Mouse (Mus musculus) MEL (cell line): ENCODE data around the gene Rpl7l1. TPM values are rescaled to one million over a fixed set of nuclear protein-coding genes. Genes with fewer than 3 reads are reported as not detected.

ENCODE experiments used
- DNase-seq: peaks from one replicate; pipeline ENCODE4 v3.0.0; 2011; ENCODE audit warnings: low read depth, low spot score
- H3K27ac ChIP-seq: 2 replicates; pipeline ENCODE4 v1.5.1; 2012; ENCODE audit warnings: low read depth, mild to moderate bottlenecking, control low read depth, low read length, moderate library complexity; ENCODE audit not compliant: control insufficient read depth
- H3K27me3 ChIP-seq, 2 experiments: fragments of 150-350 bp in 1 of 2; sonication (generic) in 1 of 2; 2 replicates each; pipeline ENCODE4 v1.6.1; 2012; ENCODE audit warnings: low read length in 2 of 2, mild to moderate bottlenecking in 2 of 2, improper control_type of control experiment in 1 of 2, moderate library complexity in 1 of 2; ENCODE audit not compliant: insufficient read depth in 2 of 2, control insufficient read depth in 1 of 2
- H3K36me3 ChIP-seq, 2 experiments: 2 replicates each; pipeline ENCODE4 v1.6.1; 2012 to 2014; ENCODE audit warnings: low read length in 2 of 2, improper control_type of control experiment in 1 of 2, inconsistent platforms in 1 of 2, mild to moderate bottlenecking in 1 of 2; ENCODE audit not compliant: insufficient read depth in 2 of 2, control insufficient read depth in 1 of 2
- H3K4me1 ChIP-seq, 2 experiments: fragments of 150-350 bp in 1 of 2; sonication (generic) in 1 of 2; 2 replicates each; pipeline ENCODE4 v1.6.1; 2012; ENCODE audit warnings: low read length in 2 of 2, improper control_type of control experiment in 1 of 2, mild to moderate bottlenecking in 1 of 2; ENCODE audit not compliant: insufficient read depth in 2 of 2, control insufficient read depth in 1 of 2
- H3K4me3 ChIP-seq, 2 experiments: fragments of 150-350 bp in 1 of 2; sonication (generic) in 1 of 2; 2 replicates each; pipeline ENCODE4 v1.5.1; 2012; ENCODE audit warnings: low read depth in 2 of 2, low read length in 2 of 2, mild to moderate bottlenecking in 2 of 2, moderate library complexity in 2 of 2, control low read depth in 1 of 2, improper control_type of control experiment in 1 of 2; ENCODE audit not compliant: control insufficient read depth in 1 of 2, insufficient read depth in 1 of 2
- H3K79me2 ChIP-seq: 2 replicates; pipeline ENCODE4 v1.6.1; 2012; ENCODE audit warnings: mild to moderate bottlenecking, low read length, moderate library complexity; ENCODE audit not compliant: control insufficient read depth, poor library complexity, insufficient read depth
- H3K9ac ChIP-seq: 2 replicates; pipeline ENCODE4 v1.6.1; 2012; ENCODE audit warnings: low read depth, mild to moderate bottlenecking, control low read depth, low read length, moderate library complexity; ENCODE audit not compliant: control insufficient read depth, poor library complexity, severe bottlenecking
- H3K9me3 ChIP-seq: fragments of 150-350 bp; sonication (generic); replicated peaks from 2 replicates; pipeline ENCODE4 v1.6.1; 2012; ENCODE audit warnings: mild to moderate bottlenecking, low read length, improper control_type of control experiment, moderate library complexity; ENCODE audit not compliant: insufficient read depth
- CHD1 ChIP-seq: IDR thresholded peaks from 2 replicates; pipeline ENCODE4 v1.6.1; 2012; ENCODE audit warnings: low read depth, mild to moderate bottlenecking, inconsistent platforms, low read length, improper control_type of control experiment
- CHD2 ChIP-seq: IDR thresholded peaks from 2 replicates; pipeline ENCODE4 v1.6.1; 2011; ENCODE audit warnings: low read length, improper control_type of control experiment
- ELF1 ChIP-seq: IDR thresholded peaks from 2 replicates; pipeline ENCODE4 v1.6.1; 2014; ENCODE audit warnings: low read depth, mild to moderate bottlenecking, inconsistent platforms, low read length, improper control_type of control experiment, moderate library complexity
- EP300 ChIP-seq, 2 experiments: IDR thresholded peaks; 2 replicates each; pipeline ENCODE4 v1.6.1; 2011; ENCODE audit warnings: improper control_type of control experiment in 2 of 2, low read length in 2 of 2, low read depth in 1 of 2, mild to moderate bottlenecking in 1 of 2
- ETS1 ChIP-seq: IDR thresholded peaks from 2 replicates; pipeline ENCODE4 v1.6.1; 2012; ENCODE audit warnings: low read depth, mild to moderate bottlenecking, inconsistent platforms, low read length, improper control_type of control experiment, moderate library complexity
- HCFC1 ChIP-seq: IDR thresholded peaks from 2 replicates; pipeline ENCODE4 v1.6.1; 2012; ENCODE audit warnings: low read depth, mild to moderate bottlenecking, inconsistent platforms, low read length, improper control_type of control experiment, moderate library complexity
- JUND ChIP-seq: IDR thresholded peaks from 2 replicates; pipeline ENCODE4 v1.6.1; 2011; ENCODE audit warnings: low read depth, mild to moderate bottlenecking, improper control_type of control experiment, low read length
- MAFK ChIP-seq: IDR thresholded peaks from 2 replicates; pipeline ENCODE4 v1.6.1; 2011; ENCODE audit warnings: low read depth, mild to moderate bottlenecking, low read length, improper control_type of control experiment, borderline replicate concordance
- MAX ChIP-seq: IDR thresholded peaks from 2 replicates; pipeline ENCODE4 v1.6.1; 2011; ENCODE audit warnings: low read length, improper control_type of control experiment
- MAZ ChIP-seq: IDR thresholded peaks from 2 replicates; pipeline ENCODE4 v1.6.1; 2012; ENCODE audit warnings: low read depth, mild to moderate bottlenecking, inconsistent platforms, low read length, improper control_type of control experiment
- MXI1 ChIP-seq: IDR thresholded peaks from 2 replicates; pipeline ENCODE4 v1.6.1; 2011; ENCODE audit warnings: mild to moderate bottlenecking, low read depth, low read length, improper control_type of control experiment
- MYB ChIP-seq: IDR thresholded peaks from 2 replicates; pipeline ENCODE4 v1.6.1; 2011; ENCODE audit warnings: mild to moderate bottlenecking, low read depth, low read length, improper control_type of control experiment
- MYC ChIP-seq: IDR thresholded peaks from 2 replicates; pipeline ENCODE4 v1.6.1; 2011; ENCODE audit warnings: low read depth, mild to moderate bottlenecking, low read length, improper control_type of control experiment, moderate library complexity
- NELFE ChIP-seq: IDR thresholded peaks from 2 replicates; pipeline ENCODE4 v1.6.1; 2011; ENCODE audit warnings: low read depth, low read length, improper control_type of control experiment
- NRF1 ChIP-seq: IDR thresholded peaks from 2 replicates; pipeline ENCODE4 v1.6.1; 2014; ENCODE audit warnings: low read depth, mild to moderate bottlenecking, inconsistent platforms, low read length, improper control_type of control experiment, moderate library complexity; ENCODE audit not compliant: poor library complexity, insufficient read depth, severe bottlenecking
- POLR2AphosphoS2 ChIP-seq: IDR thresholded peaks from 2 replicates; pipeline ENCODE4 v1.6.1; 2011; ENCODE audit warnings: low read length, improper control_type of control experiment
- RCOR1 ChIP-seq: IDR thresholded peaks from 2 replicates; pipeline ENCODE4 v1.6.1; 2012; ENCODE audit warnings: low read depth, mild to moderate bottlenecking, inconsistent platforms, low read length, improper control_type of control experiment
- SIN3A ChIP-seq: IDR thresholded peaks from 2 replicates; pipeline ENCODE4 v1.6.1; 2012; ENCODE audit warnings: low read length, improper control_type of control experiment, inconsistent platforms
- USF2 ChIP-seq, 2 experiments: IDR thresholded peaks; 2 replicates each; pipeline ENCODE4 v1.6.1; 2011 to 2012; ENCODE audit warnings: improper control_type of control experiment in 2 of 2, low read length in 2 of 2, borderline replicate concordance in 1 of 2, inconsistent platforms in 1 of 2, low read depth in 1 of 2, mild to moderate bottlenecking in 1 of 2; ENCODE audit not compliant: insufficient read depth in 1 of 2
- ZNF384 ChIP-seq: IDR thresholded peaks from 2 replicates; pipeline ENCODE4 v1.6.1; 2012; ENCODE audit warnings: low read depth, mild to moderate bottlenecking, inconsistent platforms, low read length, improper control_type of control experiment
- polyA plus RNA-seq, 2 experiments: library from polyadenylated mRNA; stranded (reverse) in 1 of 2; unstranded in 1 of 2; fragments of >175 nt in 1 of 2; fragments of >200 nt in 1 of 2; gene quantifications; 2 replicates each; pipeline versions ENCODE4 v1.2.1 to v1.2.4; 2012; ENCODE audit warnings: low replicate concordance in 2 of 2, low read depth in 1 of 2; ENCODE audit not compliant: insufficient read length in 2 of 2, insufficient read depth in 1 of 2, missing spikeins in 1 of 2
- total RNA-seq: library from RNA; depleted of rRNA; stranded (reverse); fragments of 300-350 nt; gene quantifications from 2 replicates; pipeline ENCODE4 v1.2.3, GENCODE M21; 2012

Gene Rpl7l1
- total and polyA plus RNA-seq, 3 experiments, result 166 to 342 (median 174) TPM

GRCm38 (mm10) chr17:46799680-46800079 lies 17.2 kb upstream of the Rpl7l1 start:
- no peak overlapping the region for H3K9ac ChIP-seq
- H3K27me3 ChIP-seq, result no peaks in the 10 kb centered on the region
- H3K79me2 ChIP-seq, result no peaks in the 10 kb centered on the region
- TF ChIP-seq NRF1, result no peak
- no peak for TF ChIP-seq HCFC1
- no peak for TF ChIP-seq MYC
- TF ChIP-seq POLR2AphosphoS2, result no peak
- TF ChIP-seq MXI1, result no peak
- no peak for TF ChIP-seq MAFK
- TF ChIP-seq ETS1, result no peak
- no peak for TF ChIP-seq NELFE
- TF ChIP-seq MYB, result no peak
- TF ChIP-seq SIN3A, result no peak
- no peak for TF ChIP-seq JUND
- TF ChIP-seq ELF1, result no peak
- no peak for TF ChIP-seq ZNF384
- TF ChIP-seq RCOR1, result no peak
- no peak for TF ChIP-seq CHD1
- TF ChIP-seq USF2 (IDR thresholded peaks at IDR 0.05; ENCODE audit: borderline replicate concordance in 1 of 2, insufficient read depth in 1 of 2, low read depth in 1 of 2, low read length in 2 of 2), result no peak
- no peaks in the 10 kb centered on the region; a peak in 1 of 4 replicates for H3K36me3 ChIP-seq
- DNase-seq, result no peak
- no peaks in the 10 kb centered on the region for H3K9me3 ChIP-seq
- H3K27ac ChIP-seq, result no peak overlapping the region
- no peak overlapping the region for H3K4me3 ChIP-seq
- H3K4me1 ChIP-seq, result no peaks in the 10 kb centered on the region

DNA sequence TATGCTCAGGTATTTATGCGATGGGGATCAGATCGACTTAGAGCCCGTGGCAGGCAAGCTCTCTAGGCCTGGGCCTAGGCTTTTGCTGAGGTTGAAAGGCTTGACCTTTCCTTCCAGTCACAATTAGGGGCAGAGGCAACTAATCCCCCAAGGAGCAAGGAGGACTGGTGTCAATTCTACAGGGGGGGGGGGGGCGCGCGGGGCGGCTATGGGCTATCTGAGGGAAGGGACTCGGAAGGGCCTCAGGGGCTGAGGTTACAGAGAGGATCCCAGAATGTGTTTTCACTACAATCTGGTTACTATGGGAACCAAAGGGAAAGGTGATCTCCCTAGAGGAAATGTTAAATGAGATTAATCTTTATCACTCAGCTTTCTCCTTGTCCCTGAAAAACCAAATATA lies 14.9 kb upstream of the Rpl7l1 start:
- H3K9ac ChIP-seq, result no peak overlapping the region
- TF ChIP-seq CHD2 (no peak), HCFC1 (no peak), MAZ (no peak), MAX (no peak), EP300 (IDR thresholded peaks at IDR 0.05; ENCODE audit: low read depth in 1 of 2, low read length in 2 of 2) (no peak), RCOR1 (no peak), ELF1 (no peak), CHD1 (no peak)
- no peak overlapping the region for H3K4me3 ChIP-seq
- H3K36me3 ChIP-seq, result no peaks in the 10 kb centered on the region; a peak in 1 of 4 replicates
- H3K79me2 ChIP-seq, result no peaks in the 10 kb centered on the region
- DNase-seq, result no peak
- no peak overlapping the region for H3K27ac ChIP-seq
- no peaks in the 10 kb centered on the region for H3K27me3 ChIP-seq
- 0 out of 4 replicates have a peak, but pooled peaks cover 0 to 2% of the 10 kb centered on the region in 2 experiments for H3K4me1 ChIP-seq
- no peaks in the 10 kb centered on the region for H3K9me3 ChIP-seq
